In genomic region chr5:114717292-114717691, GRCm38 (mm10) we compare ENCODE assay signal across 16 mouse cellular contexts.
"Had no signal": no experiment of that assay in that cellular context is flagged by ENCODE, and none has a peak within 500 bp of the region (broad histone marks: within the 10 kb centered on the region; RNA-seq: fewer than 3 reads in every experiment).

No protein-coding gene starts in this region.

- H3K27me3 ChIP-seq: liver, embryonic 13.5 days; liver, embryonic 15.5 days; lung, embryonic 15.5 days; megakaryocyte, embryonic 14.5 days; midbrain, embryonic 12.5 days; neural tube, embryonic 12.5 days had no signal

- H3K4me3 ChIP-seq: liver, embryonic 13.5 days; liver, embryonic 15.5 days; lung, embryonic 15.5 days; megakaryocyte, embryonic 14.5 days; midbrain, embryonic 12.5 days; neural tube, embryonic 12.5 days had no signal

- H3K27ac ChIP-seq: liver, embryonic 13.5 days; liver, embryonic 15.5 days; lung, embryonic 15.5 days; macrophage; midbrain, embryonic 12.5 days; neural tube, embryonic 12.5 days had no signal

- H3K4me1 ChIP-seq: lung, embryonic 15.5 days; midbrain, embryonic 12.5 days; neural tube, embryonic 12.5 days had no signal

- H3K9me3 ChIP-seq: liver, embryonic 13.5 days; liver, embryonic 15.5 days; lung, embryonic 15.5 days; megakaryocyte, embryonic 14.5 days; midbrain, embryonic 12.5 days; neural tube, embryonic 12.5 days had no signal

- DNase-seq: liver, embryonic 13.5 days; liver, postnatal 0 days; lung, adult 2 months; lung, postnatal 14 days; lung, postnatal 36 days; midbrain, embryonic 14.5 days; right cerebral cortex, postnatal 14 days; thymus, adult 18-20 months; thymus, postnatal 14 days; thymus, postnatal 36 days had no signal
